Mouse (Mus musculus): Measurements from ENCODE around the gene Slc52a3. TPM values are rescaled to one million over a fixed set of nuclear protein-coding genes. Genes with fewer than 3 reads are reported as not detected.
A peak's percentile ranks its signal among the peaks of the same experiment; 100 is the strongest.
"Not testable (repeated sequence)": the region's sequence is repeated elsewhere in the genome, so short reads cannot be mapped to it uniquely, and the experiment has no call there.

The Slc52a3 gene
- polyA plus RNA-seq, 1 experiment from 2014 or later = 1.3 TPM

GRCm38 (mm10) chr2:151986958-151987357 is 9.4 kb upstream of the Slc52a3 start:
- Histone ChIP-seq H3K9me3 (replicated peaks) (no peaks in the 10 kb centered on the region), H3K4me2 (no peak overlapping the region), H3K4me3 (replicated peaks) (no peak overlapping the region), H3K9ac (no peak overlapping the region), H3K36me3 (replicated peaks) (no peaks in the 10 kb centered on the region), H3K4me1 (replicated peaks) (peaks cover 6% of the 10 kb centered on the region; the same call in 1 of the 2 replicates), H3K27ac (replicated peaks) (no peak overlapping the region), H3K27me3 (peaks cover 7% of the 10 kb centered on the region)
- WGBS (ENCODE audit: insufficient replicate concordance) = 51% methylated on average over 8 of the region's 8 CpGs
- no peak for ATAC-seq (ENCODE audit: insufficient read depth)

GRCm38 (mm10) chr2:151988978-151989377 is 7.3 kb upstream of the Slc52a3 start:
- WGBS (ENCODE audit: insufficient replicate concordance) = 35% methylated on average over 2 of the region's 2 CpGs
- no peak overlapping the region for H3K4me2 ChIP-seq

GRCm38 (mm10) chr2:151990985-151991394 is 5.3 kb upstream of the Slc52a3 start:
- no peak overlapping the region for H3K4me2 ChIP-seq
- H3K9ac ChIP-seq = no peak overlapping the region
- no peak overlapping the region for H3K4me3 ChIP-seq (replicated peaks)
- no peaks in the 10 kb centered on the region for H3K9me3 ChIP-seq (replicated peaks)
- H3K27ac ChIP-seq (replicated peaks) = no peak overlapping the region
- WGBS (ENCODE audit: insufficient replicate concordance) = 38% methylated on average over 1 of the region's 1 CpGs
- no peak for ATAC-seq (ENCODE audit: insufficient read depth)
- no peaks in the 10 kb centered on the region for H3K36me3 ChIP-seq (replicated peaks)
- H3K27me3 ChIP-seq = peaks cover 34% of the 10 kb centered on the region
- peaks cover 13% of the 10 kb centered on the region for H3K4me1 ChIP-seq (replicated peaks)

More at GRCm38 (mm10) chr2:151988978-151989377, 7.3 kb upstream of the Slc52a3 start:
- Histone ChIP-seq H3K4me1 (replicated peaks) (peaks cover 6% of the 10 kb centered on the region; the same call in 1 of the 2 replicates), H3K27me3 (peaks cover 16% of the 10 kb centered on the region), H3K9ac (no peak overlapping the region), H3K4me3 (replicated peaks) (no peak overlapping the region), H3K36me3 (replicated peaks) (no peaks in the 10 kb centered on the region), H3K27ac (replicated peaks) (no peak overlapping the region), H3K9me3 (replicated peaks) (no peaks in the 10 kb centered on the region)
- ATAC-seq (ENCODE audit: insufficient read depth) = no peak

GRCm38 (mm10) chr2:151991446-151991845 is 4.9 kb upstream of the Slc52a3 start:
- Histone ChIP-seq H3K9me3 (replicated peaks) (no peaks in the 10 kb centered on the region), H3K27me3 (peaks cover 37% of the 10 kb centered on the region), H3K9ac (no peak overlapping the region), H3K4me1 (replicated peaks) (peaks cover 17% of the 10 kb centered on the region), H3K27ac (replicated peaks) (no peak overlapping the region), H3K4me3 (replicated peaks) (no peak overlapping the region), H3K36me3 (replicated peaks) (no peaks in the 10 kb centered on the region), H3K4me2 (no peak overlapping the region)
- 36% methylated on average over 5 of the region's 5 CpGs for WGBS (ENCODE audit: insufficient replicate concordance)
- ATAC-seq (ENCODE audit: insufficient read depth) = no peak

- no peak overlapping the region for H3K9ac ChIP-seq
Measured at GRCm38 (mm10) chr2:151994350-151995122, 1.8 kb upstream of the Slc52a3 start.

GRCm38 (mm10) chr2:151997190-151997575 is 872 bp downstream of the Slc52a3 start:
- peaks cover 73% of the 10 kb centered on the region for H3K27me3 ChIP-seq
- not testable (repeated sequence) for ATAC-seq (ENCODE audit: insufficient read depth)

More at GRCm38 (mm10) chr2:151994350-151995122, 1.8 kb upstream of the Slc52a3 start:
- H3K27ac ChIP-seq (replicated peaks) = no peak overlapping the region
- peaks cover 52% of the 10 kb centered on the region for H3K27me3 ChIP-seq
- no peaks in the 10 kb centered on the region for H3K9me3 ChIP-seq (replicated peaks)
- H3K4me2 ChIP-seq = peak overlapping the region; percentile 57
- ATAC-seq (ENCODE audit: insufficient read depth) = no peak
- peaks cover 45% of the 10 kb centered on the region for H3K4me1 ChIP-seq (replicated peaks)
- H3K36me3 ChIP-seq (replicated peaks) = no peaks in the 10 kb centered on the region
- no peak overlapping the region for H3K4me3 ChIP-seq (replicated peaks)
- 3% methylated on average over 22 of the region's 22 CpGs for WGBS (ENCODE audit: insufficient replicate concordance)

GRCm38 (mm10) chr2:151997776-151998504 is 1.6 kb downstream of the Slc52a3 start:
- H3K27me3 ChIP-seq = peaks cover 72% of the 10 kb centered on the region
- ATAC-seq (ENCODE audit: insufficient read depth) = peak; percentile 56
- H3K27ac ChIP-seq (replicated peaks) = no peak overlapping the region
- peaks cover 53% of the 10 kb centered on the region for H3K4me1 ChIP-seq (replicated peaks)
- peak overlapping the region; percentile 3; the same call in 1 of the 2 replicates for H3K4me2 ChIP-seq
- no peaks in the 10 kb centered on the region for H3K9me3 ChIP-seq (replicated peaks)
- H3K36me3 ChIP-seq (replicated peaks) = no peaks in the 10 kb centered on the region
- WGBS (ENCODE audit: insufficient replicate concordance) = 40% methylated on average over 8 of the region's 8 CpGs
- H3K4me3 ChIP-seq (replicated peaks) = no peak overlapping the region
- no peak overlapping the region for H3K9ac ChIP-seq

More at GRCm38 (mm10) chr2:151997190-151997575, 872 bp downstream of the Slc52a3 start:
- 40% methylated on average over 2 of the region's 2 CpGs for WGBS (ENCODE audit: insufficient replicate concordance)
- Histone ChIP-seq H3K4me3 (replicated peaks) (peak overlapping the region; percentile 51; the same call in 1 of the 2 replicates), H3K4me1 (replicated peaks) (peaks cover 53% of the 10 kb centered on the region), H3K4me2 (peak overlapping the region; percentile 70)
- not testable (repeated sequence) for H3K9ac ChIP-seq; H3K27ac ChIP-seq (replicated peaks); H3K36me3 ChIP-seq (replicated peaks); H3K9me3 ChIP-seq (replicated peaks)

GRCm38 (mm10) chr2:151998505-151998899 is 2.2 kb downstream of the Slc52a3 start:
- peaks cover 68% of the 10 kb centered on the region for H3K27me3 ChIP-seq
- no peak overlapping the region for H3K27ac ChIP-seq (replicated peaks)
- 52% methylated on average over 9 of the region's 9 CpGs for whole genome bisulfite sequencing (ENCODE audit: insufficient replicate concordance)

GRCm38 (mm10) chr2:151998932-151999331 is 2.6 kb downstream of the Slc52a3 start:
- no peaks in the 10 kb centered on the region for H3K36me3 ChIP-seq (replicated peaks)
- ATAC-seq (ENCODE audit: insufficient read depth) = 0 out of 2 replicates have a peak, but pooled peaks have one; percentile 8
- peaks cover 53% of the 10 kb centered on the region for H3K4me1 ChIP-seq (replicated peaks)
- H3K4me3 ChIP-seq (replicated peaks) = no peak overlapping the region
- WGBS (ENCODE audit: insufficient replicate concordance) = 18% methylated on average over 4 of the region's 4 CpGs
- H3K4me2 ChIP-seq = no peak overlapping the region
- peaks cover 64% of the 10 kb centered on the region for H3K27me3 ChIP-seq
- H3K27ac ChIP-seq (replicated peaks) = no peak overlapping the region
- no peaks in the 10 kb centered on the region for H3K9me3 ChIP-seq (replicated peaks)
- H3K9ac ChIP-seq = no peak overlapping the region

More at GRCm38 (mm10) chr2:151998505-151998899, 2.2 kb downstream of the Slc52a3 start:
- no peaks in the 10 kb centered on the region for H3K9me3 ChIP-seq (replicated peaks)
- no peak overlapping the region for H3K9ac ChIP-seq
- no peaks in the 10 kb centered on the region for H3K36me3 ChIP-seq (replicated peaks)
- no peak overlapping the region for H3K4me3 ChIP-seq (replicated peaks)
- H3K4me1 ChIP-seq (replicated peaks) = peaks cover 53% of the 10 kb centered on the region
- peak; percentile 2; the same call in 1 of the 2 replicates for ATAC-seq (ENCODE audit: insufficient read depth)
- H3K4me2 ChIP-seq = 0 out of 2 replicates have a peak overlapping the region, but pooled peaks have one; percentile 3

- Histone ChIP-seq H3K9ac (no peak overlapping the region), H3K27ac (replicated peaks) (no peak overlapping the region), H3K36me3 (replicated peaks) (no peaks in the 10 kb centered on the region), H3K4me2 (peak overlapping the region; percentile 30; the same call in 1 of the 2 replicates), H3K4me1 (replicated peaks) (peaks cover 47% of the 10 kb centered on the region), H3K9me3 (replicated peaks) (no peaks in the 10 kb centered on the region), H3K27me3 (peaks cover 57% of the 10 kb centered on the region), H3K4me3 (replicated peaks) (no peak overlapping the region)
- ATAC-seq (ENCODE audit: insufficient read depth) = no peak
- WGBS (ENCODE audit: insufficient replicate concordance) = 24% methylated on average over 20 of the region's 20 CpGs
Measured at GRCm38 (mm10) chr2:151999669-152000290, 3.5 kb downstream of the Slc52a3 start.

GRCm38 (mm10) chr2:152000291-152000679 is 4.0 kb downstream of the Slc52a3 start:
- H3K4me3 ChIP-seq (replicated peaks) = no peak overlapping the region
- peaks cover 43% of the 10 kb centered on the region for H3K4me1 ChIP-seq (replicated peaks)
- no peaks in the 10 kb centered on the region for H3K36me3 ChIP-seq (replicated peaks)
- no peak overlapping the region for H3K9ac ChIP-seq
- no peak overlapping the region for H3K4me2 ChIP-seq
- peaks cover 53% of the 10 kb centered on the region for H3K27me3 ChIP-seq
- WGBS (ENCODE audit: insufficient replicate concordance) = 42% methylated on average over 3 of the region's 3 CpGs
- H3K27ac ChIP-seq (replicated peaks) = no peak overlapping the region
- no peaks in the 10 kb centered on the region for H3K9me3 ChIP-seq (replicated peaks)
- no peak for ATAC-seq (ENCODE audit: insufficient read depth)

All from liver, embryonic 15.5 days (tissue).